Mouse (Mus musculus): ENCODE measurements around the gene Neu1. TPM values are rescaled to one million over a fixed set of nuclear protein-coding genes. Genes with fewer than 3 reads are reported as not detected.
"Not testable (repeated sequence)": the region's sequence is repeated elsewhere in the genome, so short reads cannot be mapped to it uniquely, and the experiment has no call there.

Gene Neu1
- polyA plus RNA-seq, 1 experiment from 2014 or later = 25.2 TPM

GRCm38 (mm10) chr17:34952378-34953040 is 21.5 kb downstream of the Neu1 start:
- Histone ChIP-seq H3K4me2 (replicated peaks) (peak overlapping the region; percentile 95), H3K27ac (peak overlapping the region; percentile 91), H3K4me3 (peak overlapping the region; percentile 82), H3K4me1 (peaks cover 13% of the 10 kb centered on the region), H3K9ac (peak overlapping the region; percentile 95), H3K27me3 (peaks cover 20% of the 10 kb centered on the region), H3K9me3 (replicated peaks) (no peaks in the 10 kb centered on the region), H3K36me3 (peaks cover 17% of the 10 kb centered on the region)
- peak; percentile 82 for ATAC-seq (ENCODE audit: low FRiP score)
- WGBS = 0% methylated on average over 23 of the region's 23 CpGs

DNA sequence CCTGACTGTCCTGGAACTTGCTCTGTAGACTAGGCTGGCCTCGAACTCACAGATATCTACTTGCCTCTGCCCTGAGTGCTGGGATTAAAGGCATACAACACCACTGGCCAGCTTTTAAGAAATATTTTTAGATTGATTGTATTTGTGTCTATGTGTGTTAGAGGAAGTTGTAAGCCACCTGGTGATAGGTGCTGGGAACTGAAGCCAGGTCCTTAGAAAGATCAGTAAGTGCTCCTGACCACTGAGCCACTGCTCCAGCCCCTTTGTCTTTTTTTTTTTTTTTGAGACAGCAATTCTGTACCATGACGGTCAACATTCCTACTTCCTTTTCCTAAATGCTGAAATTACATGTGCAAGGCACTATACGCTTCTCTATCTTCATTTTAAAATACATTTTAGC is 22.2 kb downstream of the Neu1 start:
- no peaks in the 10 kb centered on the region for H3K9me3 ChIP-seq (replicated peaks)
- no peak overlapping the region for H3K4me3 ChIP-seq
- H3K4me1 ChIP-seq = peaks cover 13% of the 10 kb centered on the region
- no peak for ATAC-seq (ENCODE audit: low FRiP score)
- H3K4me2 ChIP-seq (replicated peaks) = no peak overlapping the region
- WGBS = 84% methylated on average over 3 of the region's 3 CpGs
- peaks cover 17% of the 10 kb centered on the region for H3K36me3 ChIP-seq
- no peak overlapping the region for H3K27ac ChIP-seq
- peaks cover 20% of the 10 kb centered on the region for H3K27me3 ChIP-seq
- H3K9ac ChIP-seq = no peak overlapping the region

DNA sequence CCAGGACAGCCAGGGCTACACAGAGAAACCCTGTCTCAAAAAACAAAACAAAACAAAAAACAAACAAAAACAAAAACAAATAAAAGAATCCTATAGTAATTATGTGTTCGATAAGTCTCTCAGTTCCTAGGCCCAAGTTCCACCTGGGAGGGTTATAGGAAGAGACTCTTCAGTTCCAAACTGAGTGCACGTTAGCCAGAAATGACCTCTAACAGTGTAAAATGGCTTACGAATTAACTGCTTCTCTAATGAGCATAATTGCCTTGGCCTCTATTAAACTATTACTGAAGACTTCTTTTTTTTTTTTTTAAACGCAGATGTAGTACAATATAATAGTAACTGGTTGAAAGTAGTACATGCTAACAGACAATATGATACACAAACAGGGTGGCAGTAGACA is 22.9 kb downstream of the Neu1 start:
- H3K9me3 ChIP-seq (replicated peaks) = no peaks in the 10 kb centered on the region
- H3K4me3 ChIP-seq = no peak overlapping the region
- peaks cover 20% of the 10 kb centered on the region for H3K27me3 ChIP-seq
- 93% methylated on average over 4 of the region's 4 CpGs for WGBS
- H3K9ac ChIP-seq = no peak overlapping the region
- peaks cover 13% of the 10 kb centered on the region for H3K4me1 ChIP-seq
- no peak for ATAC-seq (ENCODE audit: low FRiP score)
- H3K27ac ChIP-seq = no peak overlapping the region
- H3K4me2 ChIP-seq (replicated peaks) = no peak overlapping the region
- peaks cover 17% of the 10 kb centered on the region for H3K36me3 ChIP-seq

- Histone ChIP-seq H3K9ac (no peak overlapping the region), H3K4me2 (replicated peaks) (no peak overlapping the region), H3K27ac (no peak overlapping the region), H3K27me3 (peaks cover 20% of the 10 kb centered on the region), H3K4me1 (peaks cover 17% of the 10 kb centered on the region), H3K4me3 (no peak overlapping the region), H3K36me3 (peaks cover 11% of the 10 kb centered on the region), H3K9me3 (replicated peaks) (no peaks in the 10 kb centered on the region)
- WGBS = 70% methylated on average over 4 of the region's 4 CpGs
- ATAC-seq (ENCODE audit: low FRiP score) = no peak
These were observed 23.8 kb downstream of the Neu1 start for GRCm38 (mm10) chr17:34954831-34955230.

GRCm38 (mm10) chr17:34955884-34956283 is 24.8 kb downstream of the Neu1 start:
- no peak overlapping the region for H3K9ac ChIP-seq
- H3K4me2 ChIP-seq (replicated peaks) = no peak overlapping the region
- H3K4me1 ChIP-seq = peaks cover 11% of the 10 kb centered on the region
- peaks cover 26% of the 10 kb centered on the region for H3K27me3 ChIP-seq
- WGBS = 83% methylated on average over 3 of the region's 3 CpGs
- no peak overlapping the region for H3K27ac ChIP-seq
- H3K9me3 ChIP-seq (replicated peaks) = no peaks in the 10 kb centered on the region
- no peak for ATAC-seq (ENCODE audit: low FRiP score)
- no peak overlapping the region for H3K4me3 ChIP-seq
- H3K36me3 ChIP-seq = peaks cover under 1% of the 10 kb centered on the region; the same call in 1 of the 2 replicates

DNA sequence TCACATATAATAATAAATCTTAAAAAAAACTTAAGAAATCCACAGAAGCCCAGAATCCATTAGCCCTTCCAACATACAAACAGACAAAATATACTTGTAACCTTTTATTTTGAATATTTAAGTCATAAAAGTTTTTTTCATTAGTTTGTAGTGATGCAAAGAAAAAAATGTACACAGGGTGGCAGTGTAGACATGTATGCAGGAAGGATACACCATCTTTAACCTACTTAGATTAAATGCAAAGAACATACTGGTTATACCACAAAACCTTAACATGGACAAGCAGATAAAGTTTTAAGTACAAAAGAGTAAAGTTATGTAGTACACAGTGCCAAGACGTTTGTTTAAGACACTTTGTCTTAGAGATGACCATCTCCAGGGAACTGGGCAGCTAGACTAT is 25.3 kb downstream of the Neu1 start:
- Histone ChIP-seq H3K36me3 (no peaks in the 10 kb centered on the region), H3K9ac (no peak overlapping the region), H3K4me1 (peaks cover 9% of the 10 kb centered on the region; the same call in 1 of the 2 replicates), H3K27ac (no peak overlapping the region), H3K9me3 (replicated peaks) (no peaks in the 10 kb centered on the region), H3K4me3 (no peak overlapping the region), H3K27me3 (peaks cover 30% of the 10 kb centered on the region), H3K4me2 (replicated peaks) (no peak overlapping the region)
- ATAC-seq (ENCODE audit: low FRiP score) = no peak
- WGBS = 62% methylated on average over 1 of the region's 1 CpGs

- H3K27ac ChIP-seq; H3K9ac ChIP-seq; H3K4me1 ChIP-seq; H3K36me3 ChIP-seq; ATAC-seq (ENCODE audit: low FRiP score); H3K4me3 ChIP-seq; H3K9me3 ChIP-seq (replicated peaks); H3K4me2 ChIP-seq (replicated peaks): not testable (repeated sequence)
- H3K27me3 ChIP-seq = peaks cover 38% of the 10 kb centered on the region
- WGBS = 16% methylated on average over 30 of the region's 40 CpGs
These were observed 26.2 kb downstream of the Neu1 start for GRCm38 (mm10) chr17:34957291-34957690.

DNA sequence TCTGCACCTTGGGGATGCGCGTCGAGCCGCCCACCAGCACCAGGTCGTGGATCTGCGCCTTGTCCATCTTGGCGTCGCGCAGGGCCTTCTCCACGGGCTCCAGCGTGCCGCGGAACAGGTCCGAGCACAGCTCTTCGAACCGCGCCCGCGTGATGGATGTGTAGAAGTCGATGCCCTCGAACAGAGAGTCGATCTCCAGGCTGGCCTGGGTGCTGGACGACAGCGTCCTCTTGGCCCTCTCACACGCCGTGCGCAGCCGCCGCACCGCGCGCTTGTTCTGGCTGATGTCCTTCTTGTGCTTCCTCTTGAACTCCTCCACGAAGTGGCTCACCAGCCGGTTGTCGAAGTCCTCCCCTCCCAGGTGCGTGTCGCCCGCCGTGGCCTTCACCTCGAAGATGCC is 26.9 kb downstream of the Neu1 start:
- H3K4me1 ChIP-seq; H3K4me3 ChIP-seq; H3K27ac ChIP-seq; H3K9me3 ChIP-seq (replicated peaks); H3K9ac ChIP-seq; ATAC-seq (ENCODE audit: low FRiP score); H3K4me2 ChIP-seq (replicated peaks); H3K36me3 ChIP-seq: not testable (repeated sequence)
- WGBS = 27% methylated on average over 27 of the region's 40 CpGs
- H3K27me3 ChIP-seq = peaks cover 44% of the 10 kb centered on the region

GRCm38 (mm10) chr17:34958734-34959129 is 27.7 kb downstream of the Neu1 start:
- H3K9me3 ChIP-seq (replicated peaks); H3K4me1 ChIP-seq; H3K9ac ChIP-seq; H3K36me3 ChIP-seq; H3K27ac ChIP-seq: not testable (repeated sequence)
- peak overlapping the region; percentile 77 for H3K4me2 ChIP-seq (replicated peaks)
- ATAC-seq (ENCODE audit: low FRiP score) = peak; percentile 62
- peaks cover 51% of the 10 kb centered on the region for H3K27me3 ChIP-seq
- 2% methylated on average over 34 of the region's 47 CpGs for WGBS
- H3K4me3 ChIP-seq = peak overlapping the region; percentile 45

DNA sequence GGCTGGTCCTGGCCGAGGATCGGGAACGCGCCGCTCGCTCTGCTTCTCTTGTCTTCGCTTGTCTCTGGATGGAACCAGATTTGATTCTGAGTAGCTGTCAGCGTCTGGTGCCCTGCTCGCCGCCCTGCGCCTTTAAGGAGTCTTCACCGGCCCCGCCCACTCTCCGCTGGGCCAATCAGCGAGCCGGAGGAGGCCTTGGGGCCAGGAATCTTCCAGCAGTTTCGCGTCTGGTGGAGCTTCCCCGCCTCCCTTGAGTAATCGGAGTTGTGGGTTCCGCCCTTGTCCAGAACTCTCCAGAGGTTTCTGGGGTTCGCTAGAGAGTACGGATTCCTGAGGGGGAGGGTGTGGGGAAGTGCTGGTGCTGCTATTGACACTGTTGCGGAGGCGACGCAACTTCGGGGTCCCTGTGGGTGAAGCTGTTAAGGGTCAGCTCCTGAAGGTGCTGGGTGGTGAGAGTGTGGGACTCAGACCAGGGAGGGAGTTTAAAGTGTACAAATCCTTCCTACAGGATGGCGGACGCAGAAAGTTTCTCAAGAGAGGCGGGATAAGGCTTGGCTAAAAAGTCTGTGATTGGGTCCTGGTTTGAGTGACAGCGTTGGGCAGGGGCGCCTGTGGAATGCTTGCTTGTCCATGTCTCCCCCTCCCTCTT is 28.2 kb downstream of the Neu1 start, which contains the start of gene Hspa1b:
Gene Hspa1b, minus strand, starts transcription at position 109 of the 649 bp plus-strand sequence.
- peak within 1 kb of the TSS; percentile 45 for H3K4me3 ChIP-seq
- WGBS = under 1% methylated on average over 32 of the region's 32 CpGs
- H3K4me1 ChIP-seq; H3K9me3 ChIP-seq (replicated peaks); H3K36me3 ChIP-seq: not testable (repeated sequence)
- 0 out of 2 replicates have a peak within 1 kb of the TSS, but pooled peaks have one; percentile 59 for H3K9ac ChIP-seq
- peak; percentile 92 for ATAC-seq (ENCODE audit: low FRiP score)
- peak within 1 kb of the TSS; percentile 77 for H3K4me2 ChIP-seq (replicated peaks)
- H3K27ac ChIP-seq = peak within 1 kb of the TSS; percentile 78
- peaks cover 51% of the 10 kb centered on the region for H3K27me3 ChIP-seq

- peak overlapping the region; percentile 45 for H3K4me3 ChIP-seq
- peak overlapping the region; percentile 77 for H3K4me2 ChIP-seq (replicated peaks)
- ATAC-seq (ENCODE audit: low FRiP score) = no peak
- no peaks in the 10 kb centered on the region for H3K36me3 ChIP-seq
- H3K9me3 ChIP-seq (replicated peaks) = no peaks in the 10 kb centered on the region
- peaks cover 54% of the 10 kb centered on the region for H3K27me3 ChIP-seq
- 12% methylated on average over 12 of the region's 12 CpGs for WGBS
- H3K27ac ChIP-seq = 0 out of 2 replicates have a peak overlapping the region, but pooled peaks have one; percentile 4
- peaks cover 9% of the 10 kb centered on the region; the same call in 1 of the 2 replicates for H3K4me1 ChIP-seq
- H3K9ac ChIP-seq = no peak overlapping the region
These were observed 28.9 kb downstream of the Neu1 start for GRCm38 (mm10) chr17:34959881-34960515.

GRCm38 (mm10) chr17:34960702-34961493 is 29.8 kb downstream of the Neu1 start:
- H3K9ac ChIP-seq = no peak overlapping the region
- peaks cover 45% of the 10 kb centered on the region for H3K27me3 ChIP-seq
- H3K27ac ChIP-seq = no peak overlapping the region
- H3K4me2 ChIP-seq (replicated peaks) = no peak overlapping the region
- ATAC-seq (ENCODE audit: low FRiP score) = no peak
- no peak overlapping the region for H3K4me3 ChIP-seq
- H3K36me3 ChIP-seq = no peaks in the 10 kb centered on the region
- H3K9me3 ChIP-seq (replicated peaks) = no peaks in the 10 kb centered on the region
- H3K4me1 ChIP-seq = peaks cover 9% of the 10 kb centered on the region; the same call in 1 of the 2 replicates

Data from hindbrain, embryonic 12.5 days (tissue).